Mouse (Mus musculus): ENCODE data around the gene Cntln.

The Cntln gene

GRCm38 (mm10) chr4:85054616-85055015 is 170.5 kb downstream of the Cntln start:
- DNase-seq (ENCODE audit: low read depth, low spot score): peak; percentile 37

GRCm38 (mm10) chr4:85059598-85059997 is 175.5 kb downstream of the Cntln start:
- no peak for DNase-seq (ENCODE audit: low read depth, low spot score)

GRCm38 (mm10) chr4:85061676-85062075 is 177.6 kb downstream of the Cntln start:
- DNase-seq (ENCODE audit: low read depth, low spot score): no peak

- no peak for DNase-seq (ENCODE audit: low read depth, low spot score)
These were observed 211.9 kb downstream of the Cntln start for GRCm38 (mm10) chr4:85096033-85096432.

GRCm38 (mm10) chr4:85096682-85097081 is 212.6 kb downstream of the Cntln start:
- DNase-seq (ENCODE audit: low read depth, low spot score): peak; percentile 59

- DNase-seq (ENCODE audit: low read depth, low spot score): no peak
These were observed 218.1 kb downstream of the Cntln start for GRCm38 (mm10) chr4:85102168-85102567.

- no peak for DNase-seq (ENCODE audit: low read depth, low spot score)
These were observed 222.3 kb downstream of the Cntln start for GRCm38 (mm10) chr4:85106416-85106815.

- no peak for DNase-seq (ENCODE audit: low read depth, low spot score)
These were observed 222.9 kb downstream of the Cntln start for GRCm38 (mm10) chr4:85106961-85107360.

GRCm38 (mm10) chr4:85120271-85120670 is 236.2 kb downstream of the Cntln start:
- DNase-seq (ENCODE audit: low read depth, low spot score): no peak

- DNase-seq (ENCODE audit: low read depth, low spot score): no peak
These were observed 265.6 kb downstream of the Cntln start for GRCm38 (mm10) chr4:85149726-85150125.

GRCm38 (mm10) chr4:85151881-85152280 is 267.8 kb downstream of the Cntln start:
- DNase-seq (ENCODE audit: low read depth, low spot score): no peak

- DNase-seq (ENCODE audit: low read depth, low spot score): no peak
These were observed 270.3 kb downstream of the Cntln start for GRCm38 (mm10) chr4:85154361-85154760.

GRCm38 (mm10) chr4:85161156-85161555 is 277.0 kb downstream of the Cntln start:
- peak; percentile 59 for DNase-seq (ENCODE audit: low read depth, low spot score)

GRCm38 (mm10) chr4:85162468-85163312 is 278.6 kb downstream of the Cntln start:
- DNase-seq (ENCODE audit: low read depth, low spot score): peak; percentile 92

GRCm38 (mm10) chr4:85163313-85163615 is 279.2 kb downstream of the Cntln start:
- DNase-seq (ENCODE audit: low read depth, low spot score): peak; percentile 95

- DNase-seq (ENCODE audit: low read depth, low spot score): peak; percentile 76
These were observed 283.9 kb downstream of the Cntln start for GRCm38 (mm10) chr4:85168001-85168400.

GRCm38 (mm10) chr4:85175466-85175865 is 291.4 kb downstream of the Cntln start:
- peak; percentile 77 for DNase-seq (ENCODE audit: low read depth, low spot score)

GRCm38 (mm10) chr4:85178394-85179051 is 294.4 kb downstream of the Cntln start:
- DNase-seq (ENCODE audit: low read depth, low spot score): no peak
